Mouse (Mus musculus): ENCODE data around the gene Kctd11.

DNA sequence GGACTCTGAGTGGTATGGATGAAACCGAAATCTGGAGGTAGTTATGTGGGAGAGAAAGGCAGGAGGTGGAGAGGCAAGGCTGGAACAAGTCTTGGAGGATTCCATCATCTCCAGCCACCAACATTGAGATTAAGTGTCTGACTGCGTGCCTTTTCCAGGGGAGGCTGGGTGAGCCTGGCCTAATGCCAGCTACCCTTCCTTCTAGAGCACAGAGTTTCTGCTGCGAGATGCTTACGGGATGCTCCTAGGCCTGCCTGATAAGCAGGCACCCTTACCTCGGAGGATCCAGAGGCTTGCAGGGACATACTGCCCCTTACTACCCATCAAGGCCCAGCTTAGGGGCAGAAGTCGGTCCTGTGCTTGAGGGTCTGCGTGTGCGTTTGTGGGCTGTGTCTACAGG lies 47.7 kb downstream of the Kctd11 start:
- TF ChIP-seq EP300 (IDR thresholded peaks at IDR 0.05; ENCODE audit: insufficient read depth, low read depth, low read length) (no peak), CTCF (IDR thresholded peaks at IDR 0.05; ENCODE audit: low read depth, low read length) (no peak)

All from ES-Bruce4 (cell line).